Mouse (Mus musculus): ENCODE measurements around the gene Cxcl13. TPM values are rescaled to one million over a fixed set of nuclear protein-coding genes. Genes with fewer than 3 reads are reported as not detected.

Gene Cxcl13
- polyA plus RNA-seq, 1 experiment from 2014 or later: 0.40 TPM

DNA sequence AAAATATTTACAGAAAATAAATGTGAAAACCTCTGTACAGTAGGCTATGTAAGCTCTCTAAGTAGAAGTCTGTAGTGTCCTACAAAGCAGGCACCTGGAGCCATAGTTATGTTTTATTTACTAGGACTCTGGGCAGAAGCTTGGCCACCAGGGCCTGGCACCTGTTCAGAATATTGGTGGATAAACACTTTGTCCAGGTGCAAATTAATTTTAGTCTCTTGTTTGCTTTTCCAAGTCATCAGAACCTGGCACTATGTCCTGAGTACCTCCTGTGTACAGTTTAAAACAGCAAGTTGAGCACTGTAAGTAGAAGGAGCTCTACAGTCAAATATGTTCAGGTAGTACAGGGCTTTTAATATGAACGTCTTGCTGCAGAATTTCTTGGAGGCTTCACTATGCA is 52.3 kb downstream of the Cxcl13 start:
- Histone ChIP-seq H3K4me2 (ENCODE audit: low read length) (no peak overlapping the region), H3K27ac (ENCODE audit: low read depth, low read length) (no peak overlapping the region), H3K4me3 (ENCODE audit: low read length) (no peak overlapping the region), H3K27me3 (replicated peaks; ENCODE audit: control insufficient read depth, insufficient read depth, low read length) (no peaks in the 10 kb centered on the region), H3K4me1 (ENCODE audit: control insufficient read depth, insufficient read depth, low read depth, low read length) (no peaks in the 10 kb centered on the region), H3K9ac (ENCODE audit: low read depth, low read length) (no peak overlapping the region), H3K36me3 (ENCODE audit: control insufficient read depth, insufficient read depth, low read length) (no peaks in the 10 kb centered on the region), H3K9me3 (ENCODE audit: control insufficient read depth, low read length) (no peaks in the 10 kb centered on the region)
- WGBS: 84% methylated on average over 1 of the region's 1 CpGs
- no peak for ATAC-seq

Other genes starting within 250 kb of the Cxcl13 start
- not detected in 2 replicates for gene Gm7978, start 220.8 kb upstream of the Cxcl13 start, polyA plus RNA-seq (2015; fragmentation: Nextera tagmentation; extraction: Ambion mirVana)
- not detected in 2 replicates for gene Gm7982, start 214.9 kb upstream of the Cxcl13 start, polyA plus RNA-seq (2015; fragmentation: Nextera tagmentation; extraction: Ambion mirVana)
- gene E330014E10Rik, start 181.0 kb upstream of the Cxcl13 start, polyA plus RNA-seq (2015; fragmentation: Nextera tagmentation; extraction: Ambion mirVana): not detected in 2 replicates
- 11.8 and 12.4 TPM in 2 replicates for gene Cnot6l, start 207.2 kb downstream of the Cxcl13 start, polyA plus RNA-seq (2015; fragmentation: Nextera tagmentation; extraction: Ambion mirVana)

Measured in hindbrain, embryonic 16.5 days (tissue).